In the genomic region with DNA sequence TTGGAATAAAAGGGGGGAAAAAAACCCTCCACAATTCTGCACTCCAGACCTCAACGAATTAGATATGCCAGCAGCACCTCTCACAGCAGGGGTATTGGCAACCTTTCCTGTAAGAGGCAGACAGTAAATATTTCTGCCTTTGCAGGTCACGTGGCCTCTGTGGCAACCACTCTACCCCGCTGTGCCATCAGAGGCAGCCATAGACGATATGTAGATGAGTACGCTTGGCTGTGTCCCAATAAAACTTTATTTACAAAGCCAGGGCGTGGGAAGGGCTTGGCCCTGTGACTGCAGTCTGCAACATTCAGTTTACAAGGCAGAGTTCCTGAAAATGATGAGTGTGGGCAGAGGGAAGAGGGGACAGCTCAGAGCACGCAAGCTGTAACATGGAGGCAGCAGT, we compare ENCODE assay signal across 15 mouse cellular contexts.
DNase-seq lines count a peak whose midpoint lies in the region; ATAC-seq lines count a peak whose summit lies in the region.
"Had no signal": no experiment of that assay in that cellular context is flagged by ENCODE, and none has a peak within 500 bp of the region (broad histone marks: within the 10 kb centered on the region; RNA-seq: fewer than 3 reads in every experiment).

No protein-coding gene starts in this region.

- no peak for DNase-seq in hindbrain, embryonic 14.5 days (ENCODE audit: low spot score)
- peak; percentile 7 to 10 for DNase-seq in urinary bladder, postnatal 36 days (ENCODE audit: low spot score in 2 of 2)
- DNase-seq in urinary bladder, adult 2 months (ENCODE audit: low spot score), result no peak
- no peak for DNase-seq in kidney, postnatal 25 days
- DNase-seq in spleen, postnatal 36 days (ENCODE audit: low spot score in 2 of 2), result no peak
- DNase-seq: adrenal gland, postnatal 10 days; B cell, adult 2 months; heart, postnatal 4 days; kidney, adult 9 months had no signal

- no peaks in the 10 kb centered on the region for H3K36me3 ChIP-seq in hindbrain, embryonic 16.5 days (ENCODE audit: control insufficient read depth, insufficient read depth, low read length)
- no peaks in the 10 kb centered on the region for H3K36me3 ChIP-seq in hindbrain, embryonic 14.5 days (replicated peaks; ENCODE audit: control insufficient read depth, insufficient read depth)
- no peaks in the 10 kb centered on the region for H3K36me3 ChIP-seq in lung, embryonic 16.5 days (ENCODE audit: control insufficient read depth, insufficient read depth, low read length)
- H3K36me3 ChIP-seq: liver, embryonic 15.5 days; midbrain, embryonic 15.5 days had no signal

- H3K4me3 ChIP-seq in hindbrain, embryonic 16.5 days (ENCODE audit: low read length), result no peak overlapping the region
- H3K4me3 ChIP-seq in hindbrain, embryonic 14.5 days (replicated peaks; ENCODE audit: low read length), result no peak overlapping the region
- no peak overlapping the region for H3K4me3 ChIP-seq in lung, embryonic 16.5 days (ENCODE audit: low read length)
- H3K4me3 ChIP-seq: left cerebral cortex, adult 2 months; liver, embryonic 15.5 days; midbrain, embryonic 15.5 days had no signal

- no peak overlapping the region for H3K27ac ChIP-seq in hindbrain, embryonic 16.5 days (ENCODE audit: low read depth, low read length)
- H3K27ac ChIP-seq in hindbrain, embryonic 14.5 days, result no peak overlapping the region
- no peak overlapping the region for H3K27ac ChIP-seq in lung, embryonic 16.5 days (ENCODE audit: low read length)
- H3K27ac ChIP-seq: left cerebral cortex, adult 2 months; liver, embryonic 15.5 days; midbrain, embryonic 15.5 days had no signal

- H3K9ac ChIP-seq in hindbrain, embryonic 16.5 days (ENCODE audit: low read depth, low read length), result no peak overlapping the region
- H3K9ac ChIP-seq in hindbrain, embryonic 14.5 days, result no peak overlapping the region
- no peak overlapping the region for H3K9ac ChIP-seq in lung, embryonic 16.5 days (ENCODE audit: low read length)
- H3K9ac ChIP-seq: liver, embryonic 15.5 days; midbrain, embryonic 15.5 days had no signal

- WGBS in hindbrain, embryonic 16.5 days, result 46% methylated on average over 7 of the region's 7 CpGs
- WGBS in hindbrain, embryonic 14.5 days, result 52% methylated on average over 7 of the region's 7 CpGs
- WGBS in lung, embryonic 16.5 days, result 48% methylated on average over 7 of the region's 7 CpGs

- H3K4me2 ChIP-seq in hindbrain, embryonic 16.5 days (ENCODE audit: low read length), result no peak overlapping the region
- no peak overlapping the region for H3K4me2 ChIP-seq in hindbrain, embryonic 14.5 days (replicated peaks)
- no peak overlapping the region for H3K4me2 ChIP-seq in lung, embryonic 16.5 days (ENCODE audit: low read depth, low read length)
- H3K4me2 ChIP-seq: liver, embryonic 15.5 days; midbrain, embryonic 15.5 days had no signal

- ATAC-seq in hindbrain, embryonic 16.5 days, result 0 out of 2 replicates have a peak, but pooled peaks have one; percentile 56
- no peak for ATAC-seq in hindbrain, embryonic 14.5 days (ENCODE audit: low FRiP score)
- peak; percentile 18; the same call in 1 of the 2 replicates for ATAC-seq in lung, embryonic 16.5 days (ENCODE audit: low read depth)
- ATAC-seq in granulocyte monocyte progenitor cell, adult 5-6 weeks (replicated peaks; ENCODE audit: poor library complexity, severe bottlenecking), result no peak
- ATAC-seq: midbrain, embryonic 15.5 days had no signal

- no peaks in the 10 kb centered on the region for H3K9me3 ChIP-seq in hindbrain, embryonic 16.5 days (ENCODE audit: control insufficient read depth, low read length)
- H3K9me3 ChIP-seq in hindbrain, embryonic 14.5 days (ENCODE audit: control insufficient read depth, low read length), result no peaks in the 10 kb centered on the region
- no peaks in the 10 kb centered on the region for H3K9me3 ChIP-seq in lung, embryonic 16.5 days (ENCODE audit: control insufficient read depth, low read length)
- H3K9me3 ChIP-seq: liver, embryonic 15.5 days; midbrain, embryonic 15.5 days had no signal

- no peaks in the 10 kb centered on the region for H3K4me1 ChIP-seq in hindbrain, embryonic 16.5 days (ENCODE audit: control insufficient read depth, insufficient read depth, low read depth, low read length)
- H3K4me1 ChIP-seq in hindbrain, embryonic 14.5 days (replicated peaks; ENCODE audit: control insufficient read depth, insufficient read depth, low read length), result no peaks in the 10 kb centered on the region
- peaks cover 8% of the 10 kb centered on the region; the same call in 1 of the 2 replicates for H3K4me1 ChIP-seq in lung, embryonic 16.5 days (replicated peaks; ENCODE audit: control insufficient read depth, insufficient read depth, low read length)
- H3K4me1 ChIP-seq: liver, embryonic 15.5 days; midbrain, embryonic 15.5 days had no signal

- H3K27me3 ChIP-seq in hindbrain, embryonic 16.5 days (replicated peaks; ENCODE audit: control insufficient read depth, insufficient read depth, low read length), result no peaks in the 10 kb centered on the region
- H3K27me3 ChIP-seq in hindbrain, embryonic 14.5 days (ENCODE audit: control insufficient read depth, insufficient read depth, low read length), result no peaks in the 10 kb centered on the region; the same call in 1 of the 2 replicates
- no peaks in the 10 kb centered on the region for H3K27me3 ChIP-seq in lung, embryonic 16.5 days (ENCODE audit: control insufficient read depth, insufficient read depth, low read depth, low read length)
- H3K27me3 ChIP-seq: liver, embryonic 15.5 days; midbrain, embryonic 15.5 days had no signal

Comparison
In these comparisons a context has a peak if more than half of its experiments do, and no peak if none do; other contexts are left out.
1. ATAC-seq: peak in hindbrain, embryonic 16.5 days (single experiment) and lung, embryonic 16.5 days (single experiment); none in hindbrain, embryonic 14.5 days (single experiment) and granulocyte monocyte progenitor cell, adult 5-6 weeks (single experiment).
2. DNase-seq: peak in urinary bladder, postnatal 36 days (2 of 2); none in hindbrain, embryonic 14.5 days (single experiment), urinary bladder, adult 2 months (single experiment), kidney, postnatal 25 days (0 of 2) and spleen, postnatal 36 days (0 of 2).